Mouse (Mus musculus) olfactory bulb, adult 2 months (tissue): ENCODE data around the gene Fgfr2.

Experiments
- CTCF ChIP-seq: fragments of 200-500 bp; IDR thresholded peaks from 2 replicates; pipeline ENCODE4 v1.5.1; 2012; ENCODE audit warnings: low read depth, mild to moderate bottlenecking, low read length, moderate library complexity; ENCODE audit not compliant: insufficient read depth
- POLR2A ChIP-seq: fragments of 200-500 bp; IDR thresholded peaks from 2 replicates; pipeline ENCODE4 v1.6.1; 2012; ENCODE audit warnings: mild to moderate bottlenecking, low read depth, low read length, moderate library complexity; ENCODE audit not compliant: insufficient read depth

DNA sequence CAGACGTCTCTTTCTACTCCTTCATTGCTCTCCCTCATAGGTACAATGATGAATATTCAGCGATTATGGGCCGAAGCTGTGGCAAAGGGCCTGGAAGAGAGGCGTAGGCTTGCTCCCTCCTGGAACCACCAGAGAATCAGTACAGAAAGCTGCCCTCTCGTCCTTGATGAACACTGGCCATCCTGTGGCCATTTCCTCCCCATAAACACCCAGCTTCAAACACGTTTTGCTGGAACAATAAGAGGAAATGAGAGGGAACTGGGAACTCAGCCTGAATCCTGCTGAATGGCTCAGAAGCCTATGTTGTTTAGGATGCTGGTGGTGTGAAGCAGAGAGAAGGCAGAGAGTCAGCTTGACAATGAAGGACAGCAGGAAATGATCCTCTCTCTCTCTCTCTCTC is 784.8 kb downstream of the Fgfr2 start:
- TF ChIP-seq CTCF (no peak), POLR2A (no peak)
